Mouse (Mus musculus) midbrain, embryonic 15.5 days (tissue): ENCODE measurements around the gene Gm20388. TPM values are rescaled to one million over a fixed set of nuclear protein-coding genes. Genes with fewer than 3 reads are reported as not detected.

Source experiments
- ATAC-seq: fragments of 200-750 bp; cut with Nextera tagmentation; replicated peaks from 2 replicates; pipeline ENCODE4 v1.8.0; 2017; ENCODE audit warnings: moderate TSS enrichment
- H3K27ac ChIP-seq: fragments of 300-500 bp; sonication (generic); 2 replicates; pipeline ENCODE4 v1.5.1; 2015; ENCODE audit warnings: mild to moderate bottlenecking, inconsistent platforms
- H3K27me3 ChIP-seq: fragments of 300-500 bp; sonication (generic); replicated peaks from 2 replicates; pipeline ENCODE4 v1.6.1; 2015; ENCODE audit warnings: inconsistent platforms
- H3K36me3 ChIP-seq: fragments of 300-500 bp; sonication (generic); replicated peaks from 2 replicates; pipeline ENCODE4 v1.6.1; 2015; ENCODE audit warnings: inconsistent platforms
- H3K4me1 ChIP-seq: fragments of 300-500 bp; sonication (generic); 2 replicates; pipeline ENCODE4 v1.6.1; 2015; ENCODE audit warnings: inconsistent platforms
- H3K4me2 ChIP-seq: fragments of 300-500 bp; sonication (generic); 2 replicates; pipeline ENCODE4 v1.6.1; 2015; ENCODE audit warnings: inconsistent platforms, mild to moderate bottlenecking, moderate library complexity
- H3K4me3 ChIP-seq: fragments of 300-500 bp; sonication (generic); 2 replicates; pipeline ENCODE4 v1.5.1; 2015; ENCODE audit warnings: mild to moderate bottlenecking, inconsistent platforms
- H3K9ac ChIP-seq: fragments of 300-500 bp; sonication (generic); 2 replicates; pipeline ENCODE4 v1.6.1; 2015; ENCODE audit warnings: mild to moderate bottlenecking, inconsistent platforms
- H3K9me3 ChIP-seq: fragments of 300-500 bp; sonication (generic); 2 replicates; pipeline ENCODE4 v1.6.1; 2016; ENCODE audit warnings: inconsistent platforms
- WGBS: fragments of 180-500 bp; shearing (Covaris S2); methylation state at CpG from one replicate; pipeline ENCODE4 v1.1.7; 2015; ENCODE audit warnings: mixed read lengths; 5-methylcytosine and 5-hydroxymethylcytosine counted together
- polyA plus RNA-seq: library from polyadenylated mRNA; unstranded; fragments of >200 nt; fragmentation: Nextera tagmentation; extraction: Ambion mirVana; gene quantifications from 2 replicates; pipeline ENCODE4 v1.2.1, GENCODE M21; 2015

The Gm20388 gene
- polyA plus RNA-seq, 1 experiment from 2014 or later, result 5.6 TPM

DNA sequence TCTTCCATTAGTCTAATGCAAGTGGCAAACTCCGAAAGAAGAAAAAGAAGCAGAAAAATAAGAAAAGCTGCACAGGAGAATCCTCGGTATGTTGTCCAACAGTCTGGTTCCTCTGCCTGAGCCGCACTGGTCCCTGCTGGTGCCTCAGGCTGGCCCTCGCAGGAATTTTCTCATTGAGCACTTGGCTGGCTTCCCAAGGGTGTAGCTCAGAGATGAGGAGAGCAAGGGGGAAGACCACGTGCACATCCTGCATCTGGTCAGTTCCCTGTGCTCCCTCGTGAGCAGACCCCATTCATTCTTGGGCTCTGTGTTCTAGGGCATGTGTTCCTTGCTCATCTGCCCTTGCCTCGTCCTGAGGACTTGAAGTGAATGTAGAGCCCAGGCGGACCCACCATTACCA lies 3471.9 kb downstream of the Gm20388 start:
- H3K4me1 ChIP-seq, result no peaks in the 10 kb centered on the region
- no peak for ATAC-seq
- H3K27me3 ChIP-seq, result no peaks in the 10 kb centered on the region
- H3K4me3 ChIP-seq, result no peak overlapping the region
- 91% methylated on average over 8 of the region's 8 CpGs for WGBS
- peaks cover 37% of the 10 kb centered on the region for H3K36me3 ChIP-seq
- no peak overlapping the region for H3K27ac ChIP-seq
- H3K9ac ChIP-seq, result no peak overlapping the region
- no peaks in the 10 kb centered on the region for H3K9me3 ChIP-seq
- no peak overlapping the region for H3K4me2 ChIP-seq

DNA sequence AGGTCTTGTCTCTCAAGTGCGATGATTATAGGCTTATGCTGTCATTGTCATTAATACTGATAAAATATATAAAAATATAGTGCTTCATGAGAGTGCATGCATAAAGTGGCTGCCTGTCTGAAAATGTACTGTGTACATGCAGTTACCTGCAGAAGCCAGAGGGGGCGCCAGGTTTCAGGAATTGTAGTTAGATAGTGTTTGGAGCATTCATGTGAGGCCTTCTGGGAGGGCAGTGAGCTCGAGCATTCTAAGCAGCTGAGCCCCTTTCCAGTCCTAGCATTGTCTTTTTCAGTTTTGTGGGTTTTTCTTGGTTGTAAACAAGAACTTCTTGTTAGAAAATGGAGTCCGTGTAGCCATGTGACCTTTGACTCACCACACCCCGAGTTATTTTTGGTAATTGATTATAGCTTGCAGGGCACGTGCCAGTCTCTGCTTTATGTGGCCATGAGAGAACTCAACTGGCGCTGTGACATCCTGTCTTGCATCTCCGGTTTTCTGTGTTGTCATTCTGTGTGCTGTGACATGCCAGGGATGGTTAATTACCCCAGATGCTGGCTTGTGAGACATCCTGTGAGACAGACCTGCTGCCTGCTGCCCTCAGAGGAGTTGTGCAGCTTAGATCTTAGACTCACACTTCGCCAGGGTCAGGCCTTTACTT lies 3474.4 kb downstream of the Gm20388 start:
- Histone ChIP-seq H3K4me2 (no peak overlapping the region), H3K36me3 (peaks cover 51% of the 10 kb centered on the region), H3K27me3 (no peaks in the 10 kb centered on the region), H3K9ac (no peak overlapping the region), H3K9me3 (no peaks in the 10 kb centered on the region), H3K4me3 (no peak overlapping the region), H3K27ac (no peak overlapping the region), H3K4me1 (no peaks in the 10 kb centered on the region)
- ATAC-seq, result no peak
- WGBS, result 69% methylated on average over 9 of the region's 9 CpGs

DNA sequence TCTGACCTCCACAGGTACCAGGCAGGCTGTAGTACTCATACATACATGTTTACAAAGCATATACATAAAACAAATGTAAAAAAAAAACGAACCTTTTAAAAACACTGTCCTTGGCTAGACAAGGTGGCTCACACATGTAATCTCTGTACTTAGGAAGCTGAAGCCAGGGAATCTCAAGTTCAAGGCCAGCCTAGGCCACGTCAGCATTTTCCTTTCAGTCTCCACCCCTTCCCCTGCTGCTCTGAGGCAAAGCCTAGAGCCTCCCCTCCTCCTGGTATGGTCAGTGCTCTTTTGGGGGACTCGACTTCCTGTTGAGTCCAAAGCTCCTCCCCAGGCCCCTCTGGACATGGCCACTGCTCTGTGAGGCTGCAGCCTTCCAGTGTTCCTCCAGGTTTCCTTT lies 3476.4 kb downstream of the Gm20388 start:
- Histone ChIP-seq H3K4me3 (no peak overlapping the region), H3K9ac (no peak overlapping the region), H3K9me3 (no peaks in the 10 kb centered on the region), H3K27me3 (no peaks in the 10 kb centered on the region), H3K4me1 (no peaks in the 10 kb centered on the region), H3K4me2 (no peak overlapping the region), H3K36me3 (peaks cover 67% of the 10 kb centered on the region), H3K27ac (no peak overlapping the region)
- 74% methylated on average over 3 of the region's 3 CpGs for WGBS
- no peak for ATAC-seq

DNA sequence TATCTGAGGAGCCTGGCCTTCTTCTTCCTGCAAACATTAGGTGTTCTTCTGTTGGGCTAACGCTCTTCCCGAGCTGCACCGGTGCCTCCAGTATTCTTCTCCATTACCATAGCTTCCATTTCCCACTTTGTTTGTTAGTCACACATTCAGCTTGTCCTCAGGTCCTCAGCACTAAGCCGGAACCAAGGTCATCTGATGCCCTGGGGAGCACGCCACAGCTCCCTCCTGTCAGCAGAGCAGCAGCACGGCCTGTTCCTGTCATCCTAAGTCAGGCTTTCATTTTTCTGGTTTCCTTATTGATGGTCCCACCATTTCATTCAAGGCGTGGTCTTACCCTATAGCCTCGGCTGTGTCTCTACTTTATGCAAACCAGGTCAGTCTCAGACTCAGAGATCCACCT lies 3477.2 kb downstream of the Gm20388 start:
- no peak overlapping the region for H3K27ac ChIP-seq
- no peak overlapping the region for H3K4me2 ChIP-seq
- H3K4me3 ChIP-seq, result no peak overlapping the region
- H3K27me3 ChIP-seq, result no peaks in the 10 kb centered on the region
- WGBS, result 93% methylated on average over 8 of the region's 8 CpGs
- no peak for ATAC-seq
- H3K9ac ChIP-seq, result no peak overlapping the region
- H3K9me3 ChIP-seq, result no peaks in the 10 kb centered on the region
- H3K4me1 ChIP-seq, result no peaks in the 10 kb centered on the region
- peaks cover 68% of the 10 kb centered on the region for H3K36me3 ChIP-seq

DNA sequence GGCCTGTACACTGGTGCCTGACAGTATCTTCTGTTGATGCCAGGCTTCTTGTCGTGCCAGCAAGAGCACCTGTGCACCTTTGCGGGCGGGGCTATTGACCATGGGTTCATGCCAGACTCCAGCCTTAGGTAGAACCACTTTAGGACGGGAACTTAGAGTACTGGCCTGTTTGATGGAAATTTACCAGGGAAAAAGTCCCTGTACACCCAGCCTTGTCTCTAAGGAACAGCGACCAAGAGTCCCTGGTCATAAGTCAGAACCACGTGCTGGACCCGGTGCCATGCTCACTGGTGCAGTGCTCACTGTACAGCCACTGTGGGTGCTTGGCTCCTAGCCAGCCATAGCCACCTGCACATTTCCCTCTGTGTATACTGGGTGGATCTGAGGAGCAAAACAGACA lies 3478.4 kb downstream of the Gm20388 start:
- Histone ChIP-seq H3K9ac (no peak overlapping the region), H3K4me1 (no peaks in the 10 kb centered on the region), H3K27ac (no peak overlapping the region), H3K9me3 (no peaks in the 10 kb centered on the region), H3K36me3 (peaks cover 68% of the 10 kb centered on the region), H3K27me3 (no peaks in the 10 kb centered on the region), H3K4me3 (no peak overlapping the region), H3K4me2 (no peak overlapping the region)
- no peak for ATAC-seq
- 94% methylated on average over 7 of the region's 7 CpGs for WGBS

DNA sequence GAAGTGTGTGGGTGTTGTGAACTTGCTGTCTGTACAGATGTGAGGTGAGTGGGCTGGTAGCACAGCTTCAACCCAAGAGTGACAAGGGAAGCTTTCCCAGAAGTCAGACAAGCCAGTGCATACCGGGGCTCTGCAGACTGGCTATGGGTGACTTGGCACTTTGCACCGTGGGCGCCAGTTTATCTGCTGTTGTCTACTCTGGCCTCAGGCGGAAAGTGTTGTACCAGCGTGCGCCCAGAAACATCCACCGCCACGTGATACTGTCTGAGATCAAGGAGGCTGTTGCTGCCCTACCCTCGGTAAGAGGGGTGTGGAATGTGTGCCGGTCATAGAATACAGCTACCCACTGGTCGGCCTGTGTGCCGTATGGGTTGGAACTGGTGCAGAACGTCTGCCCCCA lies 3487.7 kb downstream of the Gm20388 start:
- H3K27ac ChIP-seq, result no peak overlapping the region
- H3K36me3 ChIP-seq, result peaks cover 87% of the 10 kb centered on the region
- no peak overlapping the region for H3K4me3 ChIP-seq
- no peak for ATAC-seq
- no peaks in the 10 kb centered on the region for H3K4me1 ChIP-seq
- 95% methylated on average over 13 of the region's 13 CpGs for WGBS
- no peaks in the 10 kb centered on the region for H3K9me3 ChIP-seq
- no peaks in the 10 kb centered on the region for H3K27me3 ChIP-seq
- H3K4me2 ChIP-seq, result no peak overlapping the region
- H3K9ac ChIP-seq, result no peak overlapping the region

DNA sequence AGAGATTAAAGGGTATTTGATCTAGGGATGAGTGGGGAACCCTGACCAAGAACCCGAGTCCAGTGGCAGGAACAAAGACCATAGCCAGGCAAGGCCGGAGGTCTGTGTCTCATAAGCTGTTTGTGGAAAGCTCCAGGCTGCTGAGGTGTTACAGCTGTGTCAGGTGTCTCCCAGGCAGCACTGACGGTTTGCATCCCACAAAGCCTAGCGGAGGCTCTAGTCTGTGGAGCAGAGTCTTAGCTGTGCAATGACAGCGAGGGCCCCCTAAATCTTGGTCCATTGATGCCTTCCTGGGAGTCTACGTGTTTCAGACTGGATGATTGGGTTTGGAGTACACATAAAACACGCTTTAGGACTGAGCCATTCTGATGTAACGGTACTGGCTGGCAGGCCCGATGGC lies 3491.3 kb downstream of the Gm20388 start:
- Histone ChIP-seq H3K4me1 (peaks cover 6% of the 10 kb centered on the region; the same call in 1 of the 2 replicates), H3K27ac (no peak overlapping the region), H3K36me3 (peaks cover 55% of the 10 kb centered on the region), H3K4me2 (no peak overlapping the region), H3K27me3 (no peaks in the 10 kb centered on the region), H3K9me3 (no peaks in the 10 kb centered on the region), H3K4me3 (no peak overlapping the region), H3K9ac (no peak overlapping the region)
- 91% methylated on average over 9 of the region's 9 CpGs for WGBS
- ATAC-seq, result no peak

DNA sequence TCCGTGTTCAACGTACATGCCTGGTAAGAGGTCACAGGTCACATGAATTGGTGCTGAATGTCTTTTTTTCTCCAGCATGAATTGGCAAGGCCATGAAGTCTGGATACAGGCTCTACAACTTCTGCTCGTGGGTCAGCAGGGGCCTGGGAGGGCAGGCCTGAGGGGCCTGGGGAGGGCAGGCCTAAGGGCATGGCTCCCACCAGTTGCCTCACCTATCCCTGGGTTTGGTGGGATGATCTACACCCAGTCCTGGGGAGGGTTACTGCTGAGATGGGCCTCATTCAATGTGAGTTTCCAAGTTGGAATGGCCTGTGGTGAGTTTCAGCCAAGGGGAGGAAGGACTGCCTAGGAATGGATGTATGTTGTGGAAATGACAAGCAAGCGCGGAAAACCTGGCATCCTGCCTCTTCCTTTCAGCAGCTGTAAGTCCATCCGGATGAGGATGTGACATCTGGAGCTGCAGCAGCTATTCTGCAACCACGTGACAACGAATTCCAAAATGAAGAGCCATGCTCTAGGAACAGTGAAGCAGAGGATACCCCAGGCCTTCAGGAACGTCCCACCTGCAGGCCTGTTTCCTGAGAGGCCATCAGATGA lies 3492.2 kb downstream of the Gm20388 start:
- Histone ChIP-seq H3K9me3 (no peaks in the 10 kb centered on the region), H3K4me1 (peaks cover 10% of the 10 kb centered on the region; the same call in 1 of the 2 replicates), H3K27me3 (no peaks in the 10 kb centered on the region), H3K4me3 (no peak overlapping the region), H3K27ac (no peak overlapping the region), H3K9ac (no peak overlapping the region), H3K36me3 (peaks cover 47% of the 10 kb centered on the region), H3K4me2 (no peak overlapping the region)
- no peak for ATAC-seq
- WGBS, result 96% methylated on average over 9 of the region's 9 CpGs

DNA sequence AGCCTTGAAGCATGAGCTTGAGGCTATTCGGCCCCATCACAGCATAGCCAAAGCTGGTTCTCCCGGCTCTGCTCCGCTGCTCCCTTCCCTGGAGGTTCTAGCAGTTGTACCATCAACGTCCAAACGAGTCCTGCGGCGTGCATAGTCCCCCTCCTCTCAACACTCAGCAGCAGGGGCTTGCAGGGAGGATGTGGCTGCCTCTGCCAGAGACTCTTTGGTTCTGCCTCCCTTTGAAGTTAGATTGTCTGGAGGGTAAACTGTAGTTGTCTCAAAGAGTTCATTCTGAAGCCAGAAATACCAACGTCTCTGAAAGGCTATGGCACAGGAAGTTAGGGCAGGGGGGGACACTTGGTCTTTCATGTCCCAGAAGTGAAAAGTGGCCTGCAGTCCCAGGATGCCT lies 3493.9 kb downstream of the Gm20388 start:
- no peak for ATAC-seq
- Histone ChIP-seq H3K27me3 (no peaks in the 10 kb centered on the region), H3K9ac (no peak overlapping the region), H3K36me3 (peaks cover 31% of the 10 kb centered on the region), H3K4me3 (no peak overlapping the region), H3K9me3 (no peaks in the 10 kb centered on the region), H3K4me1 (peaks cover 17% of the 10 kb centered on the region), H3K27ac (peak overlapping the region; percentile 17; the same call in 1 of the 2 replicates), H3K4me2 (no peak overlapping the region)
- WGBS, result 37% methylated on average over 8 of the region's 8 CpGs

DNA sequence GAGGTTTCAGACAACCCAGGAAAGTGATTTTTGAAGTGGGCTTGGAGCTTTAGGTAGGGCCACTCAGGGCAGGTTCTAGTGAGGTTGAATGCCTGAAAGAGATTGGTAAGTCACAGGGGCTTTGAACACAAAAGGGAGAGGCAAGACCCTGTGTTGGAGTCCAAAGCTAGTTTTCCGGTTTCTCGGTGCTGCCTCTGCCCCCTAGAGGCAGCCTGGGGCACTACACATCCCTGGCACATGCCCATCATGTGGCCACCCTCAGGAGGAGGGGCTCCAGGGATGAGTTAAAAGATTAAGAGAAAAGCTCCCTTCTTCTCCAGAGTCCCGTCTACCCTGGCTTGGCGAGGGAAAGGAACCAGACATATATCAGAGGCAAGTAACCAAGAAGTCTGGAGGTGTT lies 3496.1 kb downstream of the Gm20388 start, which contains the start of gene Mc1r:
Mc1r (plus strand) TSS at position 322 of the 400 bp plus-strand sequence.
- H3K9ac ChIP-seq, result no peak within 1 kb of the TSS
- H3K4me2 ChIP-seq, result no peak within 1 kb of the TSS
- WGBS, result 4% methylated on average over 4 of the region's 4 CpGs
- ATAC-seq, result no peak
- H3K4me3 ChIP-seq, result no peak within 1 kb of the TSS
- no peaks in the 10 kb centered on the region for H3K27me3 ChIP-seq
- no peaks in the 10 kb centered on the region for H3K9me3 ChIP-seq
- peaks cover 27% of the 10 kb centered on the region for H3K4me1 ChIP-seq
- 0 out of 2 replicates have a peak within 1 kb of the TSS, but pooled peaks have one; percentile 13 for H3K27ac ChIP-seq
- H3K36me3 ChIP-seq, result peaks cover 10% of the 10 kb centered on the region

DNA sequence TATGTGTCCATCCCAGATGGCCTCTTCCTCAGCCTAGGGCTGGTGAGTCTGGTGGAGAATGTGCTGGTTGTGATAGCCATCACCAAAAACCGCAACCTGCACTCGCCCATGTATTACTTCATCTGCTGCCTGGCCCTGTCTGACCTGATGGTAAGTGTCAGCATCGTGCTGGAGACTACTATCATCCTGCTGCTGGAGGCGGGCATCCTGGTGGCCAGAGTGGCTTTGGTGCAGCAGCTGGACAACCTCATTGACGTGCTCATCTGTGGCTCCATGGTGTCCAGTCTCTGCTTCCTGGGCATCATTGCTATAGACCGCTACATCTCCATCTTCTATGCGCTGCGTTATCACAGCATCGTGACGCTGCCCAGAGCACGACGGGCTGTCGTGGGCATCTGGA lies 3497.0 kb downstream of the Gm20388 start:
- no peak overlapping the region for H3K27ac ChIP-seq
- ATAC-seq, result no peak
- H3K36me3 ChIP-seq, result peaks cover 3% of the 10 kb centered on the region
- H3K9ac ChIP-seq, result no peak overlapping the region
- no peak overlapping the region for H3K4me2 ChIP-seq
- WGBS, result 93% methylated on average over 13 of the region's 13 CpGs
- no peaks in the 10 kb centered on the region for H3K27me3 ChIP-seq
- no peaks in the 10 kb centered on the region for H3K9me3 ChIP-seq
- H3K4me1 ChIP-seq, result peaks cover 27% of the 10 kb centered on the region
- H3K4me3 ChIP-seq, result no peak overlapping the region

DNA sequence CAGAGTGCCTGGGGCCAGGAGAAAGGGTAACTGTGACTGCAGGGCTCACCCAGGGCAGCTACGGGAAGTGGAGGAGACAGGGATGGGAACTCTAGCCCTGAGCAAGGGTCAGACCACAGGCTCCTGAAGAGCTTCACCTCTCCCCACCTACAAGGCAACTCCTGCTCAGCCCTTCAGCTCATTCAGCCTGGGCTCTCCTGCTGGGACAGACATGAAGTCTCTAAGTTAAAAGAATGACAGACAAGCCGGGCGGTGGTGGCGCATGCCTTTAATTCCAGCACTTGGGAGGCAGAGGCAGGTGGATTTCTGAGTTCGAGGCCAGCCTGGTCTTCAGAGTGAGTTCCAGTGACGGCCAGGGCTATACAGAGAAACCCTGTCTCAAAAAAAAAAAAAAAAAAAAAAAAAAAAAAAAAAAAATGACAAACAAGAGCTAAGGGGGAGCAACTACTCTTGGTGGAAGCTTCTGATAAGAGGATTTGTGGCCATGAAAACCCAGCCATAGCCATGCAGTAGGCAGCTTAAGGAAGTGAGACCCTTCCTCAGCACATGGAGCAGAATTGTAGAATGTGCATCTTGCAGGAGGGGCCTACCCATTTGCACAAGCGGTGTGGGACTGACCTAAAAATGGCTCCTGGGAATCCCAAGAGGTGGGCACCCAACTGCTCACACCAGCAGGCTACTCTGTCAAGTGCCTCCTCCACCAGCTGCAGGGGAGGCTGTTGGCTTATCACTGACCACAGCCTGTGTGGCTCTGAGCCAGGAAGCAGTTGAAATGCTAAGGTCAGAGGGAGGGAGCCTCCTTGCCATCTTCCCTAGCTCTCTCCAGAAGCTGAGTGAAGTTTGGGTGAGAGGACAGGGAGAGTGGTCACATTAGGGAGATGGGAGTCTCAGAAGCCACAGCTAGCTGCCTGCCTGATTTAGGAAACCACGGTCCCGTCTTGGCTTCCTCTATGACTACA lies 3498.2 kb downstream of the Gm20388 start:
- H3K9ac ChIP-seq, result peak overlapping the region; percentile 94; the same call in 1 of the 2 replicates
- H3K4me1 ChIP-seq, result peaks cover 30% of the 10 kb centered on the region
- 76% methylated on average over 9 of the region's 9 CpGs for WGBS
- H3K27ac ChIP-seq, result peak overlapping the region; percentile 98
- no peaks in the 10 kb centered on the region for H3K27me3 ChIP-seq
- H3K4me2 ChIP-seq, result peak overlapping the region; percentile 95
- H3K4me3 ChIP-seq, result peak overlapping the region; percentile 74; the same call in 1 of the 2 replicates
- ATAC-seq, result no peak
- no peaks in the 10 kb centered on the region for H3K9me3 ChIP-seq
- H3K36me3 ChIP-seq, result no peaks in the 10 kb centered on the region
